In the genomic region with DNA sequence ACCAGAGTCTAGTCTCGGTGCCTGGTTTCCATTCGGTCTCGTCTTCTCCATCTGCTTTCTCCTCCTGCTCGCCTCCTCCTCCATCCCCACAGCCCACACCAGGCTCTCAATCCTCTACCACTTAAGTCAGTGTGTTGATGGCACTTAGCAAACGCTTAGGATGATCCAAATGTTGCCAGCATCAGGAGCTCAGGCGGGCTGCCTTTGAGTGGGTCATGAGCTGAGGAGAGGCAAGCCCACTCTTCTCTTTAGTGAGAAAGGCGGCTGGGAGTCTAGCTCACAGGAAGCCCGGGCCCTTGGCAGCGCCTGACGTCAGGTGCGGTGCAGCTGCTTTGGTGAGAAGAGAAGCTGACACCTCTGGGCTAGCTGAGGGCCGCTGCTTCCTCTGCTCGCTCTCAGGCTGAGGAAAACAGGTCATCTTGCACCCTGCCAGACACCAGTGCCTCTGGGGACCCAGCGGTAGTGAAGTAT, we compare ENCODE assay signal across 9 mouse cellular contexts. TPM values are rescaled to one million over a fixed set of nuclear protein-coding genes. Genes with fewer than 3 reads are reported as not detected.
DNase-seq lines count a peak whose midpoint lies in the region; ATAC-seq and TF ChIP-seq lines count a peak whose summit lies in the region.
"Had no signal": no experiment of that assay in that cellular context is flagged by ENCODE, and none has a peak within 500 bp of the region (broad histone marks: within the 10 kb centered on the region; RNA-seq: fewer than 3 reads in every experiment).

No protein-coding gene starts in this region.

- no peak for TF ChIP-seq EP300 in liver, postnatal 0 days (IDR thresholded peaks at IDR 0.05; ENCODE audit: low read depth)

- DNase-seq in left cerebral cortex, adult 2 months (ENCODE audit: extremely low spot score in 1 of 2, low spot score in 2 of 2), result peak; percentile 34 to 62
- DNase-seq in left cerebral cortex, postnatal 10 days (ENCODE audit: extremely low spot score in 1 of 2, low spot score in 2 of 2), result no peak
- DNase-seq in liver, postnatal 0 days, result peak; percentile 45
- DNase-seq in telencephalon, adult 2 months (ENCODE audit: low read depth, low spot score), result peak; percentile 86
- no peak for DNase-seq in cerebellum, postnatal 10 days
- DNase-seq in embryo, embryonic 11 days, result no peak

- H3K9ac ChIP-seq in liver, postnatal 0 days (replicated peaks), result no peak overlapping the region
- no peak overlapping the region for H3K9ac ChIP-seq in kidney, embryonic 14.5 days (ENCODE audit: low read depth, low read length)
- H3K9ac ChIP-seq: stomach, embryonic 15.5 days had no signal

- no peaks in the 10 kb centered on the region for H3K9me3 ChIP-seq in liver, postnatal 0 days (ENCODE audit: low read length)
- H3K9me3 ChIP-seq in kidney, embryonic 14.5 days (ENCODE audit: control insufficient read depth, low read length), result no peaks in the 10 kb centered on the region
- H3K9me3 ChIP-seq: stomach, embryonic 15.5 days had no signal

- peaks cover 11% of the 10 kb centered on the region for H3K4me1 ChIP-seq in bone marrow, adult 2 months (ENCODE audit: control insufficient read depth, insufficient read depth, low read length)
- peaks cover 10% of the 10 kb centered on the region for H3K4me1 ChIP-seq in liver, postnatal 0 days (ENCODE audit: insufficient read depth)
- no peaks in the 10 kb centered on the region for H3K4me1 ChIP-seq in kidney, embryonic 14.5 days (ENCODE audit: control insufficient read depth, insufficient read depth, low read length)
- H3K4me1 ChIP-seq: stomach, embryonic 15.5 days had no signal

- ATAC-seq in liver, postnatal 0 days, result no peak; the same call in 1 of the 2 replicates
- no peak for ATAC-seq in kidney, embryonic 14.5 days (ENCODE audit: low FRiP score, low TSS enrichment)

- intact Hi-C loops in left cerebral cortex, adult 2 months (cut with DNase I), result loop anchor here (1.0 to 2.0 kb wide), 2 partner anchors 43 to 49 kb away; no protein-coding TSS in a partner anchor
- intact Hi-C loops in left cerebral cortex, postnatal 10 days (cut with DNase I), result no loop called here

- WGBS in bone marrow, adult 2 months, result 36% methylated on average over 14 of the region's 14 CpGs
- 50% methylated on average over 14 of the region's 14 CpGs for WGBS in liver, postnatal 0 days (ENCODE audit: insufficient replicate concordance)
- WGBS in kidney, embryonic 14.5 days, result 42% methylated on average over 14 of the region's 14 CpGs

- no peak for TF ChIP-seq CTCF in left cerebral cortex, adult 2 months (IDR thresholded peaks at IDR 0.05)
- no peak for TF ChIP-seq CTCF in bone marrow, adult 2 months (IDR thresholded peaks at IDR 0.05; ENCODE audit: control insufficient read depth, insufficient read depth, low read length)
- no peak for TF ChIP-seq CTCF in liver, postnatal 0 days (IDR thresholded peaks at IDR 0.05; ENCODE audit: low read depth)

- peak overlapping the region; percentile 51 for H3K27ac ChIP-seq in left cerebral cortex, adult 2 months
- peak overlapping the region; percentile 52 for H3K27ac ChIP-seq in bone marrow, adult 2 months (ENCODE audit: control insufficient read depth, insufficient read depth, low read depth, low read length, poor library complexity)
- no peak overlapping the region for H3K27ac ChIP-seq in liver, postnatal 0 days (ENCODE audit: low read depth)
- no peak overlapping the region for H3K27ac ChIP-seq in kidney, embryonic 14.5 days (ENCODE audit: low read depth, low read length)
- H3K27ac ChIP-seq: stomach, embryonic 15.5 days had no signal

- no peak overlapping the region for H3K4me3 ChIP-seq in left cerebral cortex, adult 2 months
- peak overlapping the region; percentile 4 for H3K4me3 ChIP-seq in bone marrow, adult 2 months (replicated peaks; ENCODE audit: control insufficient read depth, low read depth, low read length)
- no peak overlapping the region for H3K4me3 ChIP-seq in liver, postnatal 0 days (ENCODE audit: low read depth, low read length)
- no peak overlapping the region for H3K4me3 ChIP-seq in kidney, embryonic 14.5 days (ENCODE audit: low read length)
- H3K4me3 ChIP-seq: stomach, embryonic 15.5 days had no signal

- H3K4me2 ChIP-seq in liver, postnatal 0 days (ENCODE audit: low read depth, low read length), result no peak overlapping the region
- H3K4me2 ChIP-seq in kidney, embryonic 14.5 days (replicated peaks; ENCODE audit: low read depth, low read length), result no peak overlapping the region
- H3K4me2 ChIP-seq: stomach, embryonic 15.5 days had no signal

- no peaks in the 10 kb centered on the region for H3K36me3 ChIP-seq in liver, postnatal 0 days (replicated peaks; ENCODE audit: insufficient read depth, low read length)
- no peaks in the 10 kb centered on the region for H3K36me3 ChIP-seq in kidney, embryonic 14.5 days (ENCODE audit: control insufficient read depth, insufficient read depth, low read length)
- H3K36me3 ChIP-seq: stomach, embryonic 15.5 days had no signal

- TF ChIP-seq POLR2A in bone marrow, adult 2 months (IDR thresholded peaks at IDR 0.05; ENCODE audit: borderline replicate concordance, control insufficient read depth, low read depth, low read length), result no peak

- H3K27me3 ChIP-seq in liver, postnatal 0 days (ENCODE audit: insufficient read depth, low read length), result no peaks in the 10 kb centered on the region
- no peaks in the 10 kb centered on the region for H3K27me3 ChIP-seq in kidney, embryonic 14.5 days (ENCODE audit: control insufficient read depth, insufficient read depth, low read length)
- H3K27me3 ChIP-seq: stomach, embryonic 15.5 days had no signal

RNA-seq across cellular contexts. Expression of a gene that starts 15.0 kb away (rescaled TPM):
- 100 to 1,000 TPM; 161 to 164 TPM for total RNA-seq in left cerebral cortex, adult 2 months (2021)
- total RNA-seq in left cerebral cortex, postnatal 10 days (2021), result 100 to 1,000 TPM; 123 to 124 TPM
- 84.8 and 139 TPM in 2 replicates for polyA plus RNA-seq in bone marrow, adult 2 months (2011; ENCODE audit: insufficient read depth, insufficient read length, low replicate concordance, missing spikeins)
- polyA plus RNA-seq in liver, postnatal 0 days (2015; fragmentation: Nextera tagmentation; extraction: Ambion mirVana), result 20.2 and 24.9 TPM in 2 replicates
- polyA plus RNA-seq in kidney, embryonic 14.5 days (2014; fragmentation: Nextera tagmentation; extraction: Ambion mirVana), result 16.4 and 34.5 TPM in 2 replicates

RNA-seq across cellular contexts. Expression of a gene that starts 54.1 kb away (rescaled TPM):
- 10 to 100 TPM; 10.2 to 12.2 TPM for total RNA-seq in left cerebral cortex, adult 2 months (2021)
- 10 to 100 TPM; 12.0 to 12.5 TPM for total RNA-seq in left cerebral cortex, postnatal 10 days (2021)
- 11.7 and 19.9 TPM in 2 replicates for polyA plus RNA-seq in bone marrow, adult 2 months (2011; ENCODE audit: insufficient read depth, insufficient read length, low replicate concordance, missing spikeins)
- polyA plus RNA-seq in liver, postnatal 0 days (2015; fragmentation: Nextera tagmentation; extraction: Ambion mirVana), result 12.8 and 13.0 TPM in 2 replicates
- polyA plus RNA-seq in kidney, embryonic 14.5 days (2014; fragmentation: Nextera tagmentation; extraction: Ambion mirVana), result 26.8 and 26.9 TPM in 2 replicates

Comparison
In these comparisons a context has a peak if more than half of its experiments do, and no peak if none do; other contexts are left out.
1. DNase-seq: peak in left cerebral cortex, adult 2 months (2 of 2), liver, postnatal 0 days (single experiment) and telencephalon, adult 2 months (single experiment); none in left cerebral cortex, postnatal 10 days (0 of 2), cerebellum, postnatal 10 days (0 of 2) and embryo, embryonic 11 days (single experiment).
2. H3K27ac ChIP-seq: peak in left cerebral cortex, adult 2 months (single experiment) and bone marrow, adult 2 months (single experiment); none in liver, postnatal 0 days (single experiment) and kidney, embryonic 14.5 days (single experiment).